23 mouse cellular contexts compared by ENCODE assay signal in the genomic region with DNA sequence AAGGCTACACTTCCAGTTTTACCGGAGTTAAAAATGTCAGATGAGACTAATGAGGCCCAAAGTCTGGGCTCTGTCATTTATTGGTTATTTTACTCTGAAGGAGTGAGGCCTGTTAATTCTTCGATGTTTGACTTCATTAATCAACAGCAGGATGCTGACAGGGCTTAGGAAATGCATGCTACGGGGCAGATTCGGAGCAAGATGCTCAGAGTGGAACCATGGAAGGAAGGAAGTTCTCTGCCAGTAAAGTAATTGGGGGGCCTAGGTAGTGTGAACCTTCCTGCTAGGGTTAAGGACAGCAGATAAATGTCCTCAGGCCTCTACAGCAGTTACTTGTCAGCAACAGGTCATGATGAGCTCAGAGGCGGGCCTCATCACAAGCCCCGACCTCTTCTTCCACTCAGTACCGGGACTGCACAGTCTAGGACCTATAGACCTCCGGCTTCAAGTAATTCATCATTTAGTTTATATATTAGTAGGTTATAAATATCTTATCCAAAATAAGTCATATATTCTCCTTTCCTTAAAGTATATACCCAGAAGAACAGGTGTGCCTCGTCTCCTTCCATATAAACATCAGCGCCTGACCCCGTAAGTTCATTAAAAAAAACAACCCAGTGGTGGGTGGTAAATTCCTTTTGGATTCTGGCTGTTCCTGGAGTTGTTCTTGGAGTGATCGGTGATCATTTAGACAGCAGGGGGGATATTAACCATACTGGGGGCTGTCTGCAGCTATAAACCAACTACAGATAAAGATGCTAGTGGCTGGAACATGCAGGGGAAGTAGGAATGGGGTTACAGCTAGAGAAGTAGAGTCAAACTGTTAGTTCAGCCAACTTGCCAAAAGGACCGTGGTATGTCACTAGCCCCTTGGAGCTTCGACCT.
DNase-seq lines count a peak whose midpoint lies in the region; ATAC-seq and TF ChIP-seq lines count a peak whose summit lies in the region.
"Had no signal": no experiment of that assay in that cellular context is flagged by ENCODE, and none has a peak within 500 bp of the region (broad histone marks: within the 10 kb centered on the region; RNA-seq: fewer than 3 reads in every experiment).

No protein-coding gene starts in this region.

- H3K27ac ChIP-seq in intestine, embryonic 14.5 days (ENCODE audit: low read depth), result no peak overlapping the region
- no peak overlapping the region for H3K27ac ChIP-seq in intestine, embryonic 16.5 days (ENCODE audit: low read length)
- H3K27ac ChIP-seq in kidney, embryonic 15.5 days, result peak overlapping the region; percentile 54; the same call in 1 of the 2 replicates
- H3K27ac ChIP-seq in lung, embryonic 14.5 days (ENCODE audit: low read depth), result no peak overlapping the region
- H3K27ac ChIP-seq in lung, postnatal 0 days (ENCODE audit: low read length), result no peak overlapping the region
- H3K27ac ChIP-seq: forebrain, embryonic 10.5 days; forebrain, embryonic 13.5 days; hindbrain, embryonic 10.5 days; hindbrain, embryonic 13.5 days had no signal

- H3K9me3 ChIP-seq in intestine, embryonic 14.5 days (ENCODE audit: control insufficient read depth, low read length), result no peaks in the 10 kb centered on the region
- no peaks in the 10 kb centered on the region for H3K9me3 ChIP-seq in intestine, embryonic 16.5 days (ENCODE audit: control insufficient read depth, low read length)
- H3K9me3 ChIP-seq in kidney, embryonic 15.5 days (replicated peaks), result no peaks in the 10 kb centered on the region
- H3K9me3 ChIP-seq in lung, embryonic 14.5 days (ENCODE audit: low read depth, low read length), result no peaks in the 10 kb centered on the region
- no peaks in the 10 kb centered on the region for H3K9me3 ChIP-seq in lung, postnatal 0 days (ENCODE audit: low read length)
- H3K9me3 ChIP-seq: forebrain, embryonic 10.5 days; forebrain, embryonic 13.5 days; G1E; hindbrain, embryonic 10.5 days; hindbrain, embryonic 13.5 days had no signal

- H3K4me2 ChIP-seq in intestine, embryonic 14.5 days (ENCODE audit: low read length), result no peak overlapping the region
- H3K4me2 ChIP-seq in intestine, embryonic 16.5 days (ENCODE audit: low read depth, low read length), result no peak overlapping the region
- H3K4me2 ChIP-seq in kidney, embryonic 15.5 days, result no peak overlapping the region
- no peak overlapping the region for H3K4me2 ChIP-seq in lung, embryonic 14.5 days
- H3K4me2 ChIP-seq in lung, postnatal 0 days (replicated peaks; ENCODE audit: low read depth, low read length), result no peak overlapping the region
- H3K4me2 ChIP-seq: forebrain, embryonic 13.5 days; heart, embryonic 11.5 days; hindbrain, embryonic 13.5 days had no signal

- no peak overlapping the region for H3K9ac ChIP-seq in intestine, embryonic 14.5 days (ENCODE audit: low read length)
- H3K9ac ChIP-seq in intestine, embryonic 16.5 days (ENCODE audit: low read depth, low read length), result no peak overlapping the region
- no peak overlapping the region for H3K9ac ChIP-seq in kidney, embryonic 15.5 days
- no peak overlapping the region for H3K9ac ChIP-seq in lung, embryonic 14.5 days
- H3K9ac ChIP-seq in lung, postnatal 0 days (replicated peaks; ENCODE audit: low read depth), result no peak overlapping the region
- H3K9ac ChIP-seq: forebrain, embryonic 13.5 days; hindbrain, embryonic 13.5 days had no signal

- H3K4me1 ChIP-seq in intestine, embryonic 14.5 days (replicated peaks; ENCODE audit: control insufficient read depth, insufficient read depth, low read length), result no peaks in the 10 kb centered on the region
- H3K4me1 ChIP-seq in intestine, embryonic 16.5 days (ENCODE audit: control insufficient read depth, insufficient read depth, low read length), result 0 out of 2 replicates have a peak, but pooled peaks cover 2% of the 10 kb centered on the region
- H3K4me1 ChIP-seq in kidney, embryonic 15.5 days, result 0 out of 2 replicates have a peak, but pooled peaks cover 5% of the 10 kb centered on the region
- H3K4me1 ChIP-seq in lung, embryonic 14.5 days (ENCODE audit: insufficient read depth), result no peaks in the 10 kb centered on the region
- H3K4me1 ChIP-seq in lung, postnatal 0 days (ENCODE audit: insufficient read depth, low read depth, low read length), result no peaks in the 10 kb centered on the region
- H3K4me1 ChIP-seq: forebrain, embryonic 10.5 days; forebrain, embryonic 13.5 days; hindbrain, embryonic 10.5 days; hindbrain, embryonic 13.5 days had no signal

- no peak for TF ChIP-seq CTCF in lung, embryonic 14.5 days (IDR thresholded peaks at IDR 0.05; ENCODE audit: low read depth)
- TF ChIP-seq CTCF in lung, postnatal 0 days (IDR thresholded peaks at IDR 0.05), result no peak

- 37% methylated on average over 14 of the region's 14 CpGs for WGBS in intestine, embryonic 14.5 days
- WGBS in intestine, embryonic 16.5 days, result 46% methylated on average over 14 of the region's 14 CpGs
- 40% methylated on average over 14 of the region's 14 CpGs for WGBS in kidney, embryonic 15.5 days
- 32% methylated on average over 14 of the region's 14 CpGs for WGBS in lung, embryonic 14.5 days
- 46% methylated on average over 14 of the region's 14 CpGs for WGBS in lung, postnatal 0 days

- peak; percentile 70; the same call in 1 of the 2 replicates for ATAC-seq in intestine, embryonic 14.5 days (replicated peaks; ENCODE audit: low FRiP score, low TSS enrichment, low read depth)
- ATAC-seq in intestine, embryonic 16.5 days, result no peak
- ATAC-seq in kidney, embryonic 15.5 days (replicated peaks; ENCODE audit: low FRiP score), result peak; percentile 90
- peak; percentile 58; the same call in 1 of the 2 replicates for ATAC-seq in lung, embryonic 14.5 days (ENCODE audit: insufficient read depth)
- no peak for ATAC-seq in lung, postnatal 0 days
- ATAC-seq: forebrain, embryonic 13.5 days; forebrain, embryonic 16.5 days; hindbrain, embryonic 16.5 days; Patski had no signal

- DNase-seq in intestine, embryonic 14.5 days (ENCODE audit: low spot score), result no peak
- no peak for DNase-seq in kidney, postnatal 14 days
- no peak for DNase-seq in lung, embryonic 14.5 days
- no peak for DNase-seq in lung, postnatal 0 days (ENCODE audit: low spot score)
- DNase-seq: adrenal gland, postnatal 10 days; adrenal gland, postnatal 36 days; B cell, adult 2 months; cerebellum, adult 18-20 months; cerebellum, adult 9-10 months; gastrocnemius, postnatal 10 days; gastrocnemius, postnatal 36 days had no signal

- no peak for TF ChIP-seq EP300 in lung, postnatal 0 days (IDR thresholded peaks at IDR 0.05)

- H3K36me3 ChIP-seq in intestine, embryonic 14.5 days (ENCODE audit: control insufficient read depth, insufficient read depth, low read length), result no peaks in the 10 kb centered on the region
- H3K36me3 ChIP-seq in intestine, embryonic 16.5 days (ENCODE audit: control insufficient read depth, insufficient read depth, low read length), result no peaks in the 10 kb centered on the region
- H3K36me3 ChIP-seq in kidney, embryonic 15.5 days, result no peaks in the 10 kb centered on the region
- no peaks in the 10 kb centered on the region for H3K36me3 ChIP-seq in lung, embryonic 14.5 days (ENCODE audit: insufficient read depth)
- H3K36me3 ChIP-seq in lung, postnatal 0 days (ENCODE audit: insufficient read depth, low read length), result no peaks in the 10 kb centered on the region
- H3K36me3 ChIP-seq: forebrain, embryonic 10.5 days; G1E; hindbrain, embryonic 10.5 days; hindbrain, embryonic 13.5 days had no signal

- no peak overlapping the region for H3K4me3 ChIP-seq in intestine, embryonic 14.5 days (ENCODE audit: low read depth, low read length)
- H3K4me3 ChIP-seq in intestine, embryonic 16.5 days (ENCODE audit: low read length), result no peak overlapping the region
- H3K4me3 ChIP-seq in kidney, embryonic 15.5 days (replicated peaks), result no peak overlapping the region
- no peak overlapping the region for H3K4me3 ChIP-seq in lung, embryonic 14.5 days (ENCODE audit: low read depth, low read length)
- no peak overlapping the region for H3K4me3 ChIP-seq in lung, postnatal 0 days (ENCODE audit: low read depth, low read length)
- H3K4me3 ChIP-seq: forebrain, embryonic 10.5 days; forebrain, embryonic 13.5 days; hindbrain, embryonic 10.5 days; hindbrain, embryonic 13.5 days had no signal

- H3K27me3 ChIP-seq in intestine, embryonic 14.5 days (replicated peaks; ENCODE audit: control insufficient read depth, insufficient read depth, low read length), result no peaks in the 10 kb centered on the region
- no peaks in the 10 kb centered on the region for H3K27me3 ChIP-seq in intestine, embryonic 16.5 days (replicated peaks; ENCODE audit: control insufficient read depth, insufficient read depth, low read length)
- H3K27me3 ChIP-seq in kidney, embryonic 15.5 days, result no peaks in the 10 kb centered on the region
- no peaks in the 10 kb centered on the region for H3K27me3 ChIP-seq in lung, embryonic 14.5 days (ENCODE audit: insufficient read depth, low read length)
- H3K27me3 ChIP-seq in lung, postnatal 0 days (replicated peaks; ENCODE audit: insufficient read depth, low read length), result no peaks in the 10 kb centered on the region
- H3K27me3 ChIP-seq: CH12.LX; forebrain, embryonic 13.5 days; hindbrain, embryonic 13.5 days had no signal

Comparison
In these comparisons a context has a peak if more than half of its experiments do, and no peak if none do; other contexts are left out.
1. ATAC-seq: peak in intestine, embryonic 14.5 days (single experiment), kidney, embryonic 15.5 days (single experiment) and lung, embryonic 14.5 days (single experiment); none in intestine, embryonic 16.5 days (single experiment) and lung, postnatal 0 days (single experiment).